Mouse (Mus musculus) G1E (cell line): ENCODE data around the gene Myt1l.

ENCODE experiments used
- CTCF ChIP-seq: IDR thresholded peaks from 2 replicates; pipeline ENCODE4 v1.5.1; 2012; ENCODE audit warnings: low read depth, low read length, inconsistent platforms, mixed read lengths
- GATA1 ChIP-seq: IDR thresholded peaks from 2 replicates; pipeline ENCODE4 v1.6.1; 2012; ENCODE audit warnings: borderline replicate concordance, low read length, inconsistent platforms, mixed read lengths
- POLR2AphosphoS5 ChIP-seq: IDR thresholded peaks from 2 replicates; pipeline ENCODE4 v1.6.1; 2012; ENCODE audit warnings: low read depth, low read length, inconsistent platforms; ENCODE audit not compliant: insufficient replicate concordance
- TAL1 ChIP-seq: conservative IDR thresholded peaks from 2 replicates; pipeline ENCODE4 v1.6.1; 2012; ENCODE audit warnings: low read depth, low read length, inconsistent platforms, mixed read lengths

DNA sequence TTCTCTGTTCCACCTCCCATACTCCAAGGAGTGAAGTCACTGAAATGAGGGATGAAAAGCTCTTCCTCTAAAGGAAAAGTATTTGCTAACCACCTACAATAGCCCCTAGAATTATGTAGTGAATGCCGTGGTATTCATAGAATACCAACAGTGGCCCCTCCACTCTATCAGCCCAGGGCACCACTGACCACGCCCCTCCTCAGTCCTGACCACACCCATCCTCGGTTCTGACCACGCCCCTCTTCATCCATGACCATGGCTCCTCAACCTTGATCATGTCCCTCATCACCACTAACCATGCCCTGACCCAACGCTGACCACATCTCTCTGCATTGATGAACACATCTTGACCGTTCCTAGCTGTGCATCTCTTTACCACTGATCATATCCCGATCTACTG, 76.5 kb downstream of the Myt1l start:
- TF ChIP-seq CTCF (no peak), GATA1 (no peak), POLR2AphosphoS5 (no peak), TAL1 (no peak)
